Mouse (Mus musculus): ENCODE measurements around the gene Wars2.

Wars2 gene

DNA sequence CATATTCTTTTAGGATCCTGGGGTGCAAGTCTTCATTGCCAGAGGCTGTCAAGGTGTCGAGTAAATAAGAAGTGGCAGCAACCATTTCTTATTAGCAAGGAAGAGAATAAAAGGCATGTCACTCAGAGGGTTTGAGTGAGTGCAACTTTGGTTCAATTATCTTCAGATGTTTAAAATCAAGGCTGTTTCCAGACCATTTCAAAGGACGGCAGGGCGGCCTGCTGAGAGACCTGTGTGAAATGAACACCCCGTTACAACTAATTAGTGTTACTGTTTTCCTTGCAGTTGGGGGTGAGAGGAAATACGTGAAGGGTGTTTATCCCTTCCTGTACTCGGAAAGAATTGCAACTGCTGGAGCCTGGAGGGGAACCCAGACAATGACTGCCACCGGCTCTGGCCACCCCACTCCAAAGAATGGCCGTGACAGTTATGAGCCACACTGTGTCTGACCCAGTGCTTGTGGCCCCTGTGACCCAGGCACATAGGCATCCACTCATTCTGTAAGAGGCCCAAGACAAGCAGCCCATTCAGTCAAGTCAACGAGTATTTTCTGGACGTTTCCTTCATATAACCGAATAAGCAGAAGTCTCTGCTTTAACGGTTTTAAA, 137.2 kb downstream of the Wars2 start:
- peak; percentile 49 for DNase-seq

DNA sequence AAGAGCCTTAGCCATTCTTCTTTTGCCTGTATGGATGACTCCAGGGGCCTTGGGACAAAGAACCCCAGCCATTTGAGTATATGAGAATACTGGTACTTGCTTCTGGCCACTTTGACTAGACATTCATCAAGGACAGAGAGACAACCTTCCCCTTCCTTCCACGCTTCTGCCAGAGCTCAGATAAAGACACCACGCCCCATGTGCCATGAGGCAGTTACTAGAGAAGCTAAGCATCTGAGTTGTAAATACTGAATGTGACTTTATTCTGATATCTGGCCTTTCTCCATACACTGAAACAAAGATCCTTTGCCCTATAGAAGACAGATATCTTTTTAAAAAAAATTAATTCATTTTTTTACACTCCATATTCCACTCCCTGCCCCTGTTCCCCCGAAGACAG, 138.8 kb downstream of the Wars2 start:
- DNase-seq: peak; percentile 70

DNA sequence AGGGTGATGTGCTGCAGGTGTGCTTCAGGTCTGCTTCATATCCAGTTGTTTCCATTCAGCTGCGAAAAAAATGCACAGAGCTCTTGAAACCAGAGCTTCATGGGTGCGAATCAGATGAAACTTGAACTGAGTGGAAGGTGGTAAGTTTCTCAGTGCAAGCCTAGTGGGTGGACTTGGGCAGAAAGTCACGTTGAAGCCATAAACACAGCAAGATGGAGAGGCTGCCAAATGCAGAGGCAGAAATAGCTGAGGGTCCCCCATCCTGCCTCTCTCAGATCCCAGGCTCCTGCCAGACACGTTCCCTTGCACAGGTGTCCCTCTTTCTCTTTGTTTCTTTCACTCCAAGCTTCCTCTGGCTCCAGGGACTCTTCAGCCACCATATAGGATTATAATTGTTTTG, 140.6 kb downstream of the Wars2 start:
- peak; percentile 81 for DNase-seq

DNA sequence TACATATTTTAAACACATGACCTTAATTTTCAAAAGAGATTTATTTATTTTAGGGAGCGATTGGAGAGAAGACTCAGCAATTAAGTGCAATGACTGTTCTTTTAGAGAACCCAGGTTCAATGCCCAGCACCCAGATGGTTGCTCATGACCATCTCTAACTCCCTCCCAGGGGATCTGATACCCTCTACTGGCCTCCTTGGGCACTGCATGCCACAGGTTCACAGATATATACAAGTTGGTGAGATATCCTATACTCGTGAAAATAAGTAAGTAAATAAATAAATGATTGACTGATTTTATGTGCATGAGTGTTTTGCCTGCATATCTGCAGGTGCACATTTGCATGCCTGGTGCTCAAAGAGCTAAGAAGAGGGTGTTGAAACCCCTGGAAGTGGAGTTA, 147.4 kb downstream of the Wars2 start:
- peak; percentile 82 for DNase-seq

Data from heart, adult 11 months (tissue).